Mouse (Mus musculus): ENCODE data around the gene Cplx2.

Cplx2 gene

GRCm38 (mm10) chr13:54367758-54368157, 3.4 kb upstream of the Cplx2 start:
- DNase-seq (ENCODE audit: low spot score in 2 of 2): no peak

- no peak for DNase-seq (ENCODE audit: low spot score in 2 of 2)
Observed at GRCm38 (mm10) chr13:54368181-54368580, 3.0 kb upstream of the Cplx2 start.

GRCm38 (mm10) chr13:54371387-54372330, 510 bp downstream of the Cplx2 start:
- peak; percentile 69 to 71 for DNase-seq (ENCODE audit: low spot score in 2 of 2)

DNA sequence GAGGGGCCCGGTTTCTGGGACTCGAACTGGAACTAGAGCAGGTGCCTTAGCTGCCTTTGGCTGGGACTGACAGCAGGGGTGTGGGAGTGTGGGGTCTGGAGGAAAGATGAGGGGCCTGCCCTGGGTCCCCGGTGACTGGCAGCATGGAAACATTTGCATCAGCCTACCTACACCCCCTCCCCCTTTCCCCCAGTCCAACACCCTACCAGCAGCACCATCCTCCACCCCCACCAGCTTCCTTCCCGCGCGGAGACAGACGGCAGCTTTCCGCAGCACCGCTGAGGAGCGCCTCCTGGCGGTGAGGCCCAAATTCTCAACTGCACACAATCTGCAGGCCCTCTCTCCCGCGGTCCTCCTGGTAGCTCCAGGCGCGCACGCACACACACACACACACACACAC, 1.5 kb downstream of the Cplx2 start:
- DNase-seq (ENCODE audit: low spot score in 2 of 2): peak; percentile 74 to 79

GRCm38 (mm10) chr13:54374106-54374706, 3.1 kb downstream of the Cplx2 start:
- no peak for DNase-seq (ENCODE audit: low spot score in 2 of 2)

DNA sequence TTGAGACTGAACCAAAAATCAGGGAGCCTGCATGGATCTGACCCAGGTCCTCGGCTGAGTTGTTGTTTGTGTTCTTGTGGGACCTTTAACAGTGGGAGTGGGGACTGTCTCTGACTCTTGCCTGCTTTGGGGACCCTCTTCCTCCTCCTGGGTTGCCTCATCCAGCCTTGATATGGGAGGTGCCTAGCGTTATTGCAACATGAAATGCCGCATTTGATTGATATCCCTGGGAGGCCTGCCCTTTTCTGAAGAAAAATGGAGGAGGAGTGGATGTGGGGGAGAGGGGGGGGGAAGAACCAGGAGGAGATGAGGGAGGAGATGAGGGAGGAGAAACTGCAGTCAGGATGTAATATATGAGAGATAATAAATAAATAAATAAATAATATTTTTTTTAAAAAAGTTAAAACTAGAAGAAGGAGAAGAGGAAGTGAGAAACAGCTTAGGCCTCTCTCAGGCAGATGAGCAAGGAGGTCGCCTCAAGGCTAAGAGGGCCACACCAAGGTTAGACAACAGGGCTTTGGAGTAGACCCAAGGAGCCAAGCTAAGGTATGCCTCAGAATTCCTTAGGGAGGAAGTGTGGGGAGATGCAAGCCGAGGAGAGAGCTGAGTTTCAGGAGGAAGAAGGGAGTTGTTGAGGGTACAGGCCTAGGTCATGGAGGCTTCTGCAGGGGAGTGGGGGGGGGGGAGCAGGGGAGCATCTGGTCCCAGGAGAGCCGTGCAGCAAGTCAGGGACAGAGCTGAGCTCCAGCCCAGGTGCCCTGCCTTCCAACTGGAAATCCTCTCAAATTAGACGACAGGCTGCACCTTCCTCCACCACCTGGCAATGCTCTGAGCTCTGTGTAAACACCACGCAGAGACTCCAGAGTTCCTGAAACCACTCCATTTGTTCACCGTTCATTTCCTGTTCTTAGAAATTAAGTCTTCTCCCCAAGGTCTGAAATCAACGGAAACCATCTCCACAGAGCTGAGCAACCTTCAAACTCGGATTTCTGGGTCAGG, 4.6 kb downstream of the Cplx2 start:
- no peak for DNase-seq (ENCODE audit: low spot score in 2 of 2)

DNA sequence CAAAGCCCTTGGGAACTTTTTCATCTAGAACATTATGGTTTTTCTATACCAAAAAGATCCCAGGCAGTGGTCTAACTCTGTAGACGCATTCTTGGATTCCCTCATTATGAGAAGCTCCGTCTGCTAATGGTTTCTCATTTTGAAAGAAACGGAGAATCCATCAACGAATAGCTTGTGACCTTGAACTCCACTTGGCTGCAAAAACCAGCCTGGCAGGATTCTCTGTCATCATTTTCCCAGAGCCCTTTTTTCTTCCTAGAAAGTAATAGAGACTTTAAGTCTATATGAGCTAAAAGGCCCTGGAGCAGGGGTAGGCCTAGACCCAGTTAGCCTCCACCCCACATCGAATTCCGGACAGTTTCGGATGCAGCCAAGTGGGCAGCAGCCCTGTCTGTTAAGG, 5.6 kb downstream of the Cplx2 start:
- no peak for DNase-seq (ENCODE audit: low spot score in 2 of 2)

- DNase-seq (ENCODE audit: low spot score in 2 of 2): no peak
Observed at GRCm38 (mm10) chr13:54378051-54378450, 6.9 kb downstream of the Cplx2 start.

- DNase-seq (ENCODE audit: low spot score in 2 of 2): no peak
Observed at GRCm38 (mm10) chr13:54380421-54380820, 9.3 kb downstream of the Cplx2 start.

DNA sequence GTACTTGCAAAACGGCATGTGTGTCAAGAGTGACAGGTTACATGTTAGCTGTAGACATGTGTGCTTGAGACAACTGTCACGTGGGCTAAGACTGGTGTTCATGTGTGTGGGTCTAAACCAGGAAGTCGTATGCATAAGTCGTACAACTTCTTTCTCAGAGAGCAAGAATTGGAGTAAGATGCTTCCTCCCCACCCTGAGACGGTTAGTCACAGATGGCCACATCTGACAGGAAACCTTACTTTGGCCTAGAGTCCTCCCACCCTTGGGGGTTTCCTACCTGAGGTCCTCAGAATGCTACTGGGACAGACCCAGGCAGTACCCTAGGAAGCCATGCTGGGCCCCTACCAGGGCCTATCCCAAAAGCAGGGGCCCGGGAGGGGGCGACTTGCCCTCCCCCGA, 10.2 kb downstream of the Cplx2 start:
- no peak for DNase-seq (ENCODE audit: low spot score in 2 of 2)

DNA sequence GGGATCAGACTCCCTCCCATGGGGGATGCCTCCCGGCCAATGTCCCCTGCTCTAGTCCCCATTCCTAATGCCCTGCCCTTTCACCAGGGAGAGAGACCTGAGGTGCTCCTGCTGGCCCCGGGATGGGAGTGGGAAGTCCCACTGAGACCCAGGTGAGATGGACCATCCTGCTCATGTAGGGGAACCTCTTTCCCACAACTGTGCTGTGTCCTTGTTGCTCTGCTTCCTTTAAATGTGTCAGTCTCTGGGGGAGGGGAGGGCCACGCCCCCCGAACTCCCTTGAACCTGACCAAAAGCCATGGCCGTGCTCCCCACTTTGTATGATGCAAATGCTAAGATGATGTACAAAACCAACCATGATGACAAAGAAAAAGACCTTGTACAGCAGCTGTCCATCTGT, 12.4 kb downstream of the Cplx2 start:
- DNase-seq (ENCODE audit: low spot score in 2 of 2): no peak

GRCm38 (mm10) chr13:54384518-54384917, 13.4 kb downstream of the Cplx2 start:
- no peak for DNase-seq (ENCODE audit: low spot score in 2 of 2)

GRCm38 (mm10) chr13:54385008-54386004, 14.2 kb downstream of the Cplx2 start:
- no peak for DNase-seq (ENCODE audit: low spot score in 2 of 2)

- no peak for DNase-seq (ENCODE audit: low spot score in 2 of 2)
Observed at GRCm38 (mm10) chr13:54389971-54390564, 18.9 kb downstream of the Cplx2 start.

DNA sequence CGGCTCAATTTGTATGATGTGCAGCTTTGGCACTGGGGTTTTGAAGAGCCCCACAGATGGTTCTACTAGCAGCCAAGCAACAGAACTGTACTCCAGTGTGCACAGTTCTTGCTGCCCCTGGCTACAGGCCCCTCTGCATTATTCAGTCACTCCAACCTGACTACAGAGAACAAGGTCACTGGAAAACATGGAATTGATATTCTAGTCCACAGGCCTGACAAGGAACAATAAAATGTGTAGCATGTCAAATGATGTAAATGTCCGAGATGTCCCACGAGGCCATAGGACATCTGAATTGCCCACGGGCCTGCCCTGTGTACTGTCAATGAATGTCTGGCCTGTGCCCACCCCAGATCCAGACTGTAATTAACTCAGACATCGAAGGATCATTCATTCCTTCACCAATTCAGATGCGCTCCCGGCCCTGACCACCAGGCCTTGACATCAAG, 19.4 kb downstream of the Cplx2 start:
- DNase-seq (ENCODE audit: low spot score in 2 of 2): no peak

GRCm38 (mm10) chr13:54391313-54391712, 20.2 kb downstream of the Cplx2 start:
- DNase-seq (ENCODE audit: low spot score in 2 of 2): no peak

DNA sequence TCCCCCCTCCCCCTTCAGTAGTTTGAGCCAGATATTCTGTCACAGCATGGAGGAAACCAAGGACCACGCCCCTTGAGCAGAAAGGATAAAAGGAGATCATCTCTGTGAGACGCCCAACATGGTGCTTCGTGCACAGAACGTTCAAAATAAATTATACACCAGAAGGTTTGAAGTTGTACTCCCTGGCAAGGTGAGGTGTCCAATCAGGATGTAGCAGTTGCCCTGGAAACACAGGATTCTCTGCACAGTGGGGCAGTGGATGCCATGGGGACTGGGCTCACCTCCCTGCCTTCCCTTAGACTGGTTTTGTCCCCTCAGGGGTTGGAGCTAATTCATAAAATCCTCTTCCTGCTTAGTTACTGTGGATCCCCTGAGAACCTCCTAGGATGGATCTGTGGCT, 25.9 kb downstream of the Cplx2 start:
- DNase-seq (ENCODE audit: low spot score in 2 of 2): no peak

- no peak for DNase-seq (ENCODE audit: low spot score in 2 of 2)
Observed at GRCm38 (mm10) chr13:54400565-54401179, 29.5 kb downstream of the Cplx2 start.

- DNase-seq (ENCODE audit: low spot score in 2 of 2): no peak
Observed at GRCm38 (mm10) chr13:54401180-54401569, 30.0 kb downstream of the Cplx2 start.

GRCm38 (mm10) chr13:54402346-54402745, 31.2 kb downstream of the Cplx2 start:
- no peak for DNase-seq (ENCODE audit: low spot score in 2 of 2)

All from frontal cortex, postnatal 10 days (tissue).